Mouse (Mus musculus): Measurements from ENCODE around the gene Hsp90ab1. TPM values are rescaled to one million over a fixed set of nuclear protein-coding genes. Genes with fewer than 3 reads are reported as not detected.

Gene Hsp90ab1
- total and polyA plus RNA-seq, 2 experiments from 2014 or later: 1,063 to 1,371 TPM

- Histone ChIP-seq H3K4me3 (ENCODE audit: low read depth, low read length) (no peak overlapping the region), H3K4me2 (ENCODE audit: low read depth, low read length, poor library complexity, severe bottlenecking) (no peak overlapping the region), H3K9ac (replicated peaks; ENCODE audit: low read length, poor library complexity, severe bottlenecking) (no peak overlapping the region), H3K27me3 (ENCODE audit: insufficient read depth, low read length) (peaks cover 13% of the 10 kb centered on the region), H3K9me3 (ENCODE audit: low read length) (no peaks in the 10 kb centered on the region), H3K4me1 (ENCODE audit: insufficient read depth, low read length) (peaks cover 12% of the 10 kb centered on the region; the same call in 1 of the 2 replicates), H3K27ac (ENCODE audit: low read depth, low read length) (no peak overlapping the region), H3K36me3 (ENCODE audit: insufficient read depth, low read length) (peaks cover 5% of the 10 kb centered on the region)
- 52% methylated on average over 7 of the region's 7 CpGs for WGBS
- ATAC-seq (ENCODE audit: low FRiP score) (no peak), DNase-seq (ENCODE audit: low spot score) (no peak)
- TF ChIP-seq CTCF (IDR thresholded peaks at IDR 0.05): no peak
Measured at GRCm38 (mm10) chr17:45551249-45551796, 21.7 kb downstream of the Hsp90ab1 start.

- Histone ChIP-seq H3K9me3 (ENCODE audit: low read length) (no peaks in the 10 kb centered on the region), H3K27ac (ENCODE audit: low read depth, low read length) (peak overlapping the region; percentile 96), H3K4me3 (ENCODE audit: low read depth, low read length) (peak overlapping the region; percentile 58), H3K36me3 (ENCODE audit: insufficient read depth, low read length) (peaks cover 5% of the 10 kb centered on the region), H3K27me3 (ENCODE audit: insufficient read depth, low read length) (peaks cover 15% of the 10 kb centered on the region), H3K4me2 (ENCODE audit: low read depth, low read length, poor library complexity, severe bottlenecking) (peak overlapping the region; percentile 66), H3K4me1 (ENCODE audit: insufficient read depth, low read length) (0 out of 2 replicates have a peak, but pooled peaks cover 10% of the 10 kb centered on the region), H3K9ac (replicated peaks; ENCODE audit: low read length, poor library complexity, severe bottlenecking) (no peak overlapping the region)
- TF ChIP-seq CTCF (IDR thresholded peaks at IDR 0.05): no peak
- ATAC-seq (ENCODE audit: low FRiP score) (no peak), DNase-seq (ENCODE audit: low spot score) (no peak)
- WGBS: 30% methylated on average over 5 of the region's 5 CpGs
Measured at GRCm38 (mm10) chr17:45550253-45550652, 22.8 kb downstream of the Hsp90ab1 start.

GRCm38 (mm10) chr17:45549617-45550181 lies 23.4 kb downstream of the Hsp90ab1 start, which contains the start of gene Tmem151b:
Tmem151b (minus strand) TSS chr17:45549677.
- peak; percentile 37 for TF ChIP-seq CTCF (IDR thresholded peaks at IDR 0.05)
- H3K4me2 ChIP-seq (ENCODE audit: low read depth, low read length, poor library complexity, severe bottlenecking): peak within 1 kb of the TSS; percentile 66
- peaks cover 15% of the 10 kb centered on the region for H3K27me3 ChIP-seq (ENCODE audit: insufficient read depth, low read length)
- H3K4me1 ChIP-seq (ENCODE audit: insufficient read depth, low read length): 0 out of 2 replicates have a peak, but pooled peaks cover 10% of the 10 kb centered on the region
- H3K27ac ChIP-seq (ENCODE audit: low read depth, low read length): peak within 1 kb of the TSS; percentile 96
- peak within 1 kb of the TSS; percentile 98 for H3K9ac ChIP-seq (replicated peaks; ENCODE audit: low read length, poor library complexity, severe bottlenecking)
- no peaks in the 10 kb centered on the region for H3K9me3 ChIP-seq (ENCODE audit: low read length)
- ATAC-seq (ENCODE audit: low FRiP score) (peak; percentile 52), DNase-seq (ENCODE audit: low spot score) (peak; percentile 76)
- WGBS: 0% methylated on average over 10 of the region's 29 CpGs
- peaks cover 10% of the 10 kb centered on the region for H3K36me3 ChIP-seq (ENCODE audit: insufficient read depth, low read length)
- H3K4me3 ChIP-seq (ENCODE audit: low read depth, low read length): peak within 1 kb of the TSS; percentile 58

- H3K4me2 ChIP-seq (ENCODE audit: low read depth, low read length, poor library complexity, severe bottlenecking): peak overlapping the region; percentile 66
- H3K9me3 ChIP-seq (ENCODE audit: low read length): no peaks in the 10 kb centered on the region
- peak; percentile 77 for TF ChIP-seq CTCF (IDR thresholded peaks at IDR 0.05)
- 2% methylated on average over 43 of the region's 68 CpGs for WGBS
- 0 out of 2 replicates have a peak, but pooled peaks cover 10% of the 10 kb centered on the region for H3K4me1 ChIP-seq (ENCODE audit: insufficient read depth, low read length)
- peaks cover 13% of the 10 kb centered on the region for H3K36me3 ChIP-seq (ENCODE audit: insufficient read depth, low read length)
- H3K27ac ChIP-seq (ENCODE audit: low read depth, low read length): peak overlapping the region; percentile 96
- peaks cover 15% of the 10 kb centered on the region for H3K27me3 ChIP-seq (ENCODE audit: insufficient read depth, low read length)
- peak overlapping the region; percentile 98 for H3K9ac ChIP-seq (replicated peaks; ENCODE audit: low read length, poor library complexity, severe bottlenecking)
- DNase-seq (ENCODE audit: low spot score) (peak; percentile 89), ATAC-seq (ENCODE audit: low FRiP score) (peak; percentile 75)
- H3K4me3 ChIP-seq (ENCODE audit: low read depth, low read length): peak overlapping the region; percentile 58
Measured at GRCm38 (mm10) chr17:45548541-45549512, 24.2 kb downstream of the Hsp90ab1 start.

GRCm38 (mm10) chr17:45547461-45548190 lies 25.4 kb downstream of the Hsp90ab1 start:
- DNase-seq (ENCODE audit: low spot score) (no peak), ATAC-seq (ENCODE audit: low FRiP score) (no peak)
- 0 out of 2 replicates have a peak, but pooled peaks cover 10% of the 10 kb centered on the region for H3K4me1 ChIP-seq (ENCODE audit: insufficient read depth, low read length)
- peak; percentile 49 for TF ChIP-seq CTCF (IDR thresholded peaks at IDR 0.05)
- no peak overlapping the region for H3K27ac ChIP-seq (ENCODE audit: low read depth, low read length)
- WGBS: 82% methylated on average over 5 of the region's 5 CpGs
- peaks cover 13% of the 10 kb centered on the region for H3K36me3 ChIP-seq (ENCODE audit: insufficient read depth, low read length)
- no peaks in the 10 kb centered on the region for H3K9me3 ChIP-seq (ENCODE audit: low read length)
- peak overlapping the region; percentile 66 for H3K4me2 ChIP-seq (ENCODE audit: low read depth, low read length, poor library complexity, severe bottlenecking)
- H3K4me3 ChIP-seq (ENCODE audit: low read depth, low read length): peak overlapping the region; percentile 58
- no peak overlapping the region for H3K9ac ChIP-seq (replicated peaks; ENCODE audit: low read length, poor library complexity, severe bottlenecking)
- H3K27me3 ChIP-seq (ENCODE audit: insufficient read depth, low read length): peaks cover 15% of the 10 kb centered on the region

Measured in midbrain, postnatal 0 days (tissue).